Comparison of ENCODE assay signal across 19 mouse cellular contexts in genomic region chr1:12242090-12242489, GRCm38 (mm10).
A peak's percentile ranks its signal among the peaks of the same experiment; 100 is the strongest.
DNase-seq lines count a peak whose midpoint lies in the region; ATAC-seq and TF ChIP-seq lines count a peak whose summit lies in the region.
"Had no signal": no experiment of that assay in that cellular context is flagged by ENCODE, and none has a peak within 500 bp of the region (broad histone marks: within the 10 kb centered on the region; RNA-seq: fewer than 3 reads in every experiment).

No protein-coding gene starts in this region.

- H3K9ac ChIP-seq in limb, embryonic 14.5 days (ENCODE audit: low read depth, low read length, severe bottlenecking) = no peak overlapping the region
- no peak overlapping the region for H3K9ac ChIP-seq in midbrain, embryonic 11.5 days (ENCODE audit: low read length)
- no peak overlapping the region for H3K9ac ChIP-seq in midbrain, embryonic 16.5 days (ENCODE audit: low read depth, low read length)
- no peak overlapping the region for H3K9ac ChIP-seq in embryonic facial prominence, embryonic 14.5 days (ENCODE audit: low read depth, low read length)
- no peak overlapping the region for H3K9ac ChIP-seq in intestine, embryonic 16.5 days (ENCODE audit: low read depth, low read length)
- H3K9ac ChIP-seq: forebrain, embryonic 13.5 days; forebrain, embryonic 15.5 days; forebrain, postnatal 0 days had no signal

- no peak overlapping the region for H3K4me2 ChIP-seq in limb, embryonic 14.5 days (replicated peaks; ENCODE audit: low read depth, low read length, severe bottlenecking)
- no peak overlapping the region for H3K4me2 ChIP-seq in midbrain, embryonic 11.5 days
- H3K4me2 ChIP-seq in midbrain, embryonic 16.5 days (ENCODE audit: low read length) = no peak overlapping the region
- no peak overlapping the region for H3K4me2 ChIP-seq in embryonic facial prominence, embryonic 14.5 days (ENCODE audit: low read depth, low read length)
- no peak overlapping the region for H3K4me2 ChIP-seq in intestine, embryonic 16.5 days (ENCODE audit: low read depth, low read length)
- H3K4me2 ChIP-seq: forebrain, embryonic 13.5 days; forebrain, embryonic 15.5 days had no signal

- no peaks in the 10 kb centered on the region for H3K9me3 ChIP-seq in limb, embryonic 14.5 days (ENCODE audit: control insufficient read depth, low read length)
- H3K9me3 ChIP-seq in limb, embryonic 10.5 days (replicated peaks) = no peaks in the 10 kb centered on the region
- no peaks in the 10 kb centered on the region for H3K9me3 ChIP-seq in midbrain, embryonic 11.5 days (ENCODE audit: control insufficient read depth, low read length)
- no peaks in the 10 kb centered on the region for H3K9me3 ChIP-seq in midbrain, embryonic 16.5 days (replicated peaks; ENCODE audit: control insufficient read depth, low read length, poor library complexity, severe bottlenecking)
- H3K9me3 ChIP-seq in embryonic facial prominence, embryonic 14.5 days (ENCODE audit: control insufficient read depth, low read length) = no peaks in the 10 kb centered on the region
- H3K9me3 ChIP-seq in intestine, embryonic 16.5 days (ENCODE audit: control insufficient read depth, low read length) = no peaks in the 10 kb centered on the region
- H3K9me3 ChIP-seq: forebrain, embryonic 13.5 days; forebrain, embryonic 15.5 days had no signal

- no peak overlapping the region for H3K27ac ChIP-seq in limb, embryonic 14.5 days (replicated peaks; ENCODE audit: low read depth, low read length)
- no peak overlapping the region for H3K27ac ChIP-seq in limb, embryonic 10.5 days
- H3K27ac ChIP-seq in midbrain, embryonic 11.5 days (ENCODE audit: low read depth, low read length) = no peak overlapping the region
- H3K27ac ChIP-seq in midbrain, embryonic 16.5 days (ENCODE audit: low read length) = no peak overlapping the region
- H3K27ac ChIP-seq in embryonic facial prominence, embryonic 14.5 days (replicated peaks; ENCODE audit: low read depth, low read length) = no peak overlapping the region
- H3K27ac ChIP-seq in intestine, embryonic 16.5 days (ENCODE audit: low read length) = no peak overlapping the region
- H3K27ac ChIP-seq: forebrain, embryonic 13.5 days; forebrain, embryonic 15.5 days had no signal

- no peak for TF ChIP-seq POLR2A in limb, embryonic 14.5 days (IDR thresholded peaks at IDR 0.05; ENCODE audit: borderline replicate concordance, extremely low read depth, insufficient read depth, insufficient read length)

- no peaks in the 10 kb centered on the region for H3K36me3 ChIP-seq in limb, embryonic 14.5 days (ENCODE audit: control insufficient read depth, insufficient read depth, low read length)
- H3K36me3 ChIP-seq in limb, embryonic 10.5 days = no peaks in the 10 kb centered on the region
- no peaks in the 10 kb centered on the region for H3K36me3 ChIP-seq in midbrain, embryonic 11.5 days (ENCODE audit: control insufficient read depth, insufficient read depth, low read length)
- no peaks in the 10 kb centered on the region for H3K36me3 ChIP-seq in midbrain, embryonic 16.5 days (ENCODE audit: control insufficient read depth, insufficient read depth, low read length)
- H3K36me3 ChIP-seq in embryonic facial prominence, embryonic 14.5 days (ENCODE audit: control insufficient read depth, insufficient read depth, low read length) = no peaks in the 10 kb centered on the region
- no peaks in the 10 kb centered on the region for H3K36me3 ChIP-seq in intestine, embryonic 16.5 days (ENCODE audit: control insufficient read depth, insufficient read depth, low read length)
- H3K36me3 ChIP-seq: forebrain, embryonic 15.5 days had no signal

- H3K27me3 ChIP-seq in limb, embryonic 14.5 days (ENCODE audit: control insufficient read depth, insufficient read depth, low read length) = no peaks in the 10 kb centered on the region
- H3K27me3 ChIP-seq in limb, embryonic 10.5 days (ENCODE audit: low read depth, poor library complexity, severe bottlenecking) = no peaks in the 10 kb centered on the region
- no peaks in the 10 kb centered on the region for H3K27me3 ChIP-seq in midbrain, embryonic 11.5 days (ENCODE audit: control insufficient read depth, insufficient read depth, low read length)
- H3K27me3 ChIP-seq in midbrain, embryonic 16.5 days (ENCODE audit: control insufficient read depth, insufficient read depth, low read depth, low read length) = no peaks in the 10 kb centered on the region
- no peaks in the 10 kb centered on the region for H3K27me3 ChIP-seq in embryonic facial prominence, embryonic 14.5 days (replicated peaks; ENCODE audit: control insufficient read depth, insufficient read depth, low read length)
- no peaks in the 10 kb centered on the region for H3K27me3 ChIP-seq in intestine, embryonic 16.5 days (replicated peaks; ENCODE audit: control insufficient read depth, insufficient read depth, low read length)
- H3K27me3 ChIP-seq: forebrain, embryonic 13.5 days; forebrain, embryonic 15.5 days; Patski had no signal

- no peak overlapping the region for H3K4me3 ChIP-seq in limb, embryonic 14.5 days (replicated peaks; ENCODE audit: low read length)
- no peak overlapping the region for H3K4me3 ChIP-seq in limb, embryonic 10.5 days
- no peak overlapping the region for H3K4me3 ChIP-seq in midbrain, embryonic 11.5 days (ENCODE audit: low read depth, low read length)
- H3K4me3 ChIP-seq in midbrain, embryonic 16.5 days (ENCODE audit: low read depth, low read length) = no peak overlapping the region
- H3K4me3 ChIP-seq in embryonic facial prominence, embryonic 14.5 days (ENCODE audit: low read depth, low read length) = no peak overlapping the region
- H3K4me3 ChIP-seq in intestine, embryonic 16.5 days (ENCODE audit: low read length) = no peak overlapping the region
- H3K4me3 ChIP-seq: forebrain, embryonic 13.5 days; forebrain, embryonic 15.5 days had no signal

- peak; percentile 26 for DNase-seq in limb, embryonic 14.5 days (ENCODE audit: low spot score)
- DNase-seq in limb, embryonic 10.5 days (ENCODE audit: low spot score) = no peak
- peak; percentile 65 for DNase-seq in midbrain, embryonic 11.5 days (ENCODE audit: low spot score, missing footprints)
- DNase-seq in embryonic facial prominence, embryonic 14.5 days (ENCODE audit: low spot score) = peak; percentile 78
- no peak for DNase-seq in layer of hippocampus, adult 11-12 months (ENCODE audit: low spot score)
- DNase-seq: adrenal gland, adult 8-10 months; adrenal gland, postnatal 14 days; adrenal gland, postnatal 36 days; cerebellum, adult 11-12 months; cerebellum, adult 2 months; cerebellum, adult 9-10 months; cerebellum, postnatal 25 days; forebrain, postnatal 0 days had no signal

- ATAC-seq in limb, embryonic 14.5 days (ENCODE audit: low FRiP score, low read depth) = no peak
- no peak for ATAC-seq in midbrain, embryonic 11.5 days (ENCODE audit: low FRiP score)
- no peak for ATAC-seq in midbrain, embryonic 16.5 days
- no peak for ATAC-seq in embryonic facial prominence, embryonic 14.5 days (ENCODE audit: low read depth)
- ATAC-seq in intestine, embryonic 16.5 days = no peak
- ATAC-seq: activated CD4-positive, CD25-positive, alpha-beta regulatory T cell, adult 4 months; forebrain, embryonic 13.5 days; forebrain, embryonic 15.5 days; forebrain, postnatal 0 days; Patski had no signal

- H3K4me1 ChIP-seq in limb, embryonic 14.5 days (ENCODE audit: control insufficient read depth, insufficient read depth, low read length) = no peaks in the 10 kb centered on the region
- H3K4me1 ChIP-seq in limb, embryonic 10.5 days = no peaks in the 10 kb centered on the region
- H3K4me1 ChIP-seq in midbrain, embryonic 11.5 days (ENCODE audit: control insufficient read depth, insufficient read depth, low read length) = no peaks in the 10 kb centered on the region
- no peaks in the 10 kb centered on the region for H3K4me1 ChIP-seq in midbrain, embryonic 16.5 days (ENCODE audit: control insufficient read depth, insufficient read depth, low read length)
- H3K4me1 ChIP-seq in embryonic facial prominence, embryonic 14.5 days (ENCODE audit: control insufficient read depth, insufficient read depth, low read length) = no peaks in the 10 kb centered on the region
- no peaks in the 10 kb centered on the region for H3K4me1 ChIP-seq in intestine, embryonic 16.5 days (ENCODE audit: control insufficient read depth, insufficient read depth, low read length)
- H3K4me1 ChIP-seq: forebrain, embryonic 13.5 days; forebrain, embryonic 15.5 days had no signal

Comparison
In these comparisons a context has a peak if more than half of its experiments do, and no peak if none do; other contexts are left out.
1. DNase-seq: peak in limb, embryonic 14.5 days (single experiment), midbrain, embryonic 11.5 days (single experiment) and embryonic facial prominence, embryonic 14.5 days (single experiment); none in limb, embryonic 10.5 days (single experiment) and layer of hippocampus, adult 11-12 months (single experiment).